Mouse (Mus musculus) right cerebral cortex, postnatal 25 days (tissue): Measurements from ENCODE around the gene Nfia.
A peak's percentile ranks its signal among the peaks of the same experiment; 100 is the strongest.

Experiments used
- DNase-seq: peaks from one replicate; pipeline ENCODE4 v3.0.0; 2022

Nfia gene

DNA sequence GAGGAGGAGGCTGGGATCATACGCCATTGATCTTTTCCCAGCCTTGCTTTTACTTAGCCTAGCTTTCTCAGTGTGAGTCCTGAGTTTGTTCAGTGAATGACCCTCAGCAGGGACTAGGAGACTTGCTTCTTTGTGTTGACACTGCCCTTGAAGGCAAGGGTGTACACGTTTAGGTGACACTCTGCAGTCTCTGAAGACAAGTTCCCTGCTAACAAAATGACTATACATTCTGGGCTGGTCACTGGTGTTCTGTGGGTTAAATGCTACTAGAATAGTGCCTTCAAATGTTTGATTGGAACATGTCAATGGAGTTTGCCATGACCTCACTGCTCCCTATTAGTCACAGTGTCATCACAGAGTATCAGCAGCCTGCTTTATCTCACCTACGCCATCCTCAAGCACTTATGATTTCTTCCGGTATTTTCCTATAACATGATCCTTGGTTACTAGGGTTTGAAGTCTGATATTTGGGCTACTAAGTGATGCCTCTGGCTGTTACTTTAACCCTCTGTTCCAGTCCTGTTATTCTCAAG lies 68.6 kb downstream of the Nfia start:
- DNase-seq, result no peak

DNA sequence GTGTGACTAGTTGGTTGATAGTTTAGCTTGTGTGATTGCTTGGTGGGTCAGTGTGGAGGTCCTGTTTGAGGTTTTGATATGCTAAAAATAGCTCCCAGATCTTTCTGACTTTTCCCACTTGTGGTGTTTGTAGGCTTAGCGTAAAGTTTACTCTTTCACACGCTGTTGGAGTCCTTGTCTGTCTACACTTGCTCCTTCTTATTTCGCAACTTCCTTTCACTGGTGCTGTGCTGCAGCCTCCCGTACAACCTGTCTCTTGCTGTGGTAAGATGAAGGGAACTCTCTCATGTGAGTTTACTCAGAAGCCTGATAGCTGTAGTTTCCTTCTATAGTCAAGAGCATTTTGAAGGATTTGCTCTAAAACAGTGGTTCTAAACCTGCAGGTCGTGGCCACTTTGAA lies 69.2 kb downstream of the Nfia start:
- no peak for DNase-seq

DNA sequence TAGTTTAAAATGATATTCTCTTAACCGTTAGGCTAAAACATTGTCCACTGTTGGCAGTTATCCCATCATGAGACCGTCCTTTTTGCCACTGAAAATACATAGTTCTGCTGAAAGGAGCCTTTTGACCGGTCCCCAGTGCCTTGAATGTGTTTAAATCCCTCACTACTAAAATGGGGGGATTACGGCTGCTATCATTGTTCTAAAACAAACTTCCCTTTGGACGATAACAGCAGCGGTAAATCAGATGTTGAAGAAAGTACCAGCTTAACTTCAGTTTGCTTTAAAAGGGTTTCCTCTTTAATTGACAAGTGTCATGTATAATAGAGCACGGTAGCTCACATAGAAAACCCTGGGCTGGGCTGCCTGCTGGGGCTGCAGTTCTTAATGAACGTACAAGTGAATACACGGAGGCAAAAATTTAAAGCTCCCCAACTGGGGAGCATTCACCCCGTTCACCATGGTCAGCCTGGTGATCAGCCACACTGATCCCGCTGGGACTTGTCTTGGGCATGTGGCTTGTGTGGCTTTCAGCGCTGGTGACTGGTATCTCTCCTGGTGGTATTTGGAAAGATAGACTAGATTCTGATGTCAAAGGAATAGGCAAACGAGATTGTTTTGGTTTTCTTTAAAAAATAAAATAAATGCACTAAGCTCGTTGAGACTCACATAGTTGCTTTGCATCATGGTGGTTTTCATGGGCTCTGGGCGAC lies 71.6 kb downstream of the Nfia start:
- no peak for DNase-seq

DNA sequence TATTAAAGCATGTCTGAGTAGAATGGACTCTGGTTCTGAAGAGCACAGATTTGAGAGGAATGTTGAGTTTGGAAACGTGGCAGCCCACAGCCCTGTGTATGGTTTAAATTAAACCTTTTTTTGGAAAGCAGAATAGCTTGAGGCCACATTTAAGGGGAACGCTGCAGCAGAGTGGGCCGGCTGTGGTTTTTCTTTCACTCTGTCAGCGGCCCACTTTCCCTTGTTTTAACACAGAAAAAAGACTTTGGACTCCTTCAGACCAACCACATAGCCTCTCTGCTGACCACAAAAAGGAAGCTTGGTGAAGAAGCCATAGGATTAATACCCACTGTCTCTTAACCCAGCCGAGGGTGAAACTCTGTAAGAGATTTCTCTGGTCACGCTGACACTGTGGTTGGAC lies 72.4 kb downstream of the Nfia start:
- DNase-seq, result no peak

- no peak for DNase-seq
Measured at GRCm38 (mm10) chr4:97847653-97848052, 75.1 kb downstream of the Nfia start.

- no peak for DNase-seq
Measured at GRCm38 (mm10) chr4:97850991-97851390, 78.5 kb downstream of the Nfia start.

DNA sequence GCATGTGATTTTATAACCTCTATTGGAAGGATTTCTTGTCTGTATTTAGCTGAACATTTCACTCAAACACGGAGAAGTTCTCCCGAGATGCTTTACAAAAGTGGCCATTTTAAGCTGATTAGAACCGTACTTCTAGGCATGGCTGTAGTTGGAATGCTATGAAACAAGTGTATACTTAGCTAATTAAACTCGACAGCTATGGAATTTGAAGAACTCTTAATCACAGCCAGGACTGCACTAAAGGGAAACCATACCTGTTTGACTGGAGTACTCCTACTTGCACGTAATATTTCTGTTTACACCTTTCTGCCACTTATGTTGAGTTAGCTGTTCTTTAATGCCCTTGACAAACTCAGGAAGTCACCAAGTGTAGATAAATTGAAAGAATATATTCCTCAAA lies 79.2 kb downstream of the Nfia start:
- no peak for DNase-seq

GRCm38 (mm10) chr4:97852626-97853025 lies 80.1 kb downstream of the Nfia start:
- no peak for DNase-seq

DNA sequence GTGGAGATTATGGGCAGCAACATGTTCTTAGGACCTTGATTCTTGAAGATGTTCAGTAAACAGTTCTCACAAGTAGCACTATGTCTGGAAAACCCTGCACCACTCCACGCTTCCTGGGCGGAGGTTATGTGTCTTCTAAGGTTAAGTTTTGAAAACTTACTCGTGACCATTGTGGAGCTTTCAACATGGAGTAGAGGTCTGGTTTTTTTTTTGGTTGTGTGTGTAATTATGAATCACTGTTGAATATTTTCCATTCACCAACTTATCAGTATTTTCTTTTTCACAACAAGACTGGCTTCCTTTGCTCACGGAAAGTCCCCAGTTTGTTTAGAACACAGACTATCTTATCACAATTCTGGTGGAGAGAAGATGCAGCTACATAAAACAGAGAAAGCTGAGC lies 82.2 kb downstream of the Nfia start:
- no peak for DNase-seq

DNA sequence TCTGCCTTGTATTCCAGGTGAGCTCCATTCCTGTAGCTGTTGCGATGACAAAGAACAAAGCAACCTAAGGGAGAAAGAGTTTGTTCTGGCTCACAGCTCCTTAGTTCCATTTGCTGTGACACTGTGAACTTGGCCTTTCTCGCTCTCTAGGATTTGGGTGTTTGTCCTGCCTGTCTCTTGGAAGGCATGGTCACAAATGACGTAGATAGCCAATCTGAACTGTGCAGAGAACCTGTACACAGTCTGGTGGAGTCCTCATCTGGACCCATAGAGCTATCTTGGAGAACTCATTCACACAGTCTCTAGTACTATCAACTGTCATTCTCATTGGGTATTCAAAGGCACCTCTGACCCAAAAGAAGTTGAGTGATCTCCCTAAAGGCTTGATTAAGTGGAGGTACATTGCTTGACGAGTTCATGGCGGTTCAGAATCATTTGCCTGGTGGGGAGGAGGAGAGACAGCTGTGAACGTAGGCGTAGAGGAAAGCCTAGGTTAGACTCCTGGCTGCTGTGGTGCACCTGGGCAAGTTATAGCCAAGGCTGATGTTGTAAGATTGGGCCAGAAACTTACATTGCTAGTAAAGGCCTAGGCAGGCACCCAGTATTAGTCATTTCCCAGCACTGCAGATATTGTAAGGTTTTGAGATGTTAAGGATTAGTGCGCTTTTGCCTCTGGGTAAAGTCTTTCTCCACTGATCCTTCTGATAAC lies 83.3 kb downstream of the Nfia start:
- no peak for DNase-seq

DNA sequence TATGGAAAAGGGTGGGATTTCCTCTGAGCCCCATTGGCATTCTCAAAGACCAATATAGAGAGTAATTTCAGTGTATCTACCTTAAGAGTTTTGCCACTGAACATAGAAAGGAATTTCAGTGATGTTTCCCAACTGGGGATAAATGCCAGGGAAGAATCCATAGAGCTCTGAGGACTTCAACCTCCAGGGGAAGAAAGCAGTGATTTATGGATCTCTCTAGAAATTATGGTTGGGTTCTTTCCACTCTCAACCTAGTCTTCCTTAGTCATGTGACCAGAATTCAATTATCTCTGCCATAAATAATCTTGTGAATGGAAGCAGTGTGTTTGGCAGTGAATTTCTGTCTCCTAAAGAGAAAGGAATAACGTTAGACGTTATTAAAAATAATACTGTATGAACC lies 85.0 kb downstream of the Nfia start:
- DNase-seq, result no peak

DNA sequence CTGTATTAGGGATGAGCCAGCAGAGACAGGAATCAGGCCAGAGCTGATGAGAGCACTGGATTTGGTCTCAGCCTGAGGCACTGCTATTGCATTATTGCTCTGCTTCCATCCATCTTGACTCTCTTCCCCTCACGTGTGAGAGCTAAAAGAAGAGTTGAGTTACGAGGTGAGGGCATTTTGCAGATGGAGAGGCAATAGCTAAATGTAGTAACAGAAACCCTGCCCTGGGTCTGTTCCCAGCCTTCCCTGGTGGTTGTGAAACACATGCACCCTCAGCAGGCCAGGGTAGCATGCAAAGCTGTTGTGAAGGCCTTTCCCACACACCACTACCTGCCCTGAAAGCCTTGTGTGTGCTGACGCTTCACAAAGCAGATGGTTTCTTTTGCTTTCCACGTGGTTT lies 86.9 kb downstream of the Nfia start:
- DNase-seq, result no peak

DNA sequence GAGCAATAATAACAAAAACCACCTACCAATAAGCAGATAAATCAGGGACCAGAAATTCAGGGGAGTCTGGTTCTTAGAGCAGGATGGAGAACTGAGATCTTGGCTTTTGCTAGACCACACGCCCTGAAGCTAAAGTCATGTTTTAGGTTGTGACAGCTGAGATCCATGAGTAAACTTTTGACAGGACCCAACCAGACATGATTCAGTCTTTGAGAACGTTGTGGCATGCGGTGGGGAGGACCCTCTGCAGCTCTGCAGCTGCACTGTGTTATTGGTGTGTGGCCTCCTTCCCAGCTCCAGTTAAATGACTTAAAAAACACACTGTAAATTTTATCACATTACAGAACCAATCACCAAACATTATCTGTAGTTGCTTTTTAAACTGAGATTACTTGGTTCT lies 87.8 kb downstream of the Nfia start:
- DNase-seq, result no peak

DNA sequence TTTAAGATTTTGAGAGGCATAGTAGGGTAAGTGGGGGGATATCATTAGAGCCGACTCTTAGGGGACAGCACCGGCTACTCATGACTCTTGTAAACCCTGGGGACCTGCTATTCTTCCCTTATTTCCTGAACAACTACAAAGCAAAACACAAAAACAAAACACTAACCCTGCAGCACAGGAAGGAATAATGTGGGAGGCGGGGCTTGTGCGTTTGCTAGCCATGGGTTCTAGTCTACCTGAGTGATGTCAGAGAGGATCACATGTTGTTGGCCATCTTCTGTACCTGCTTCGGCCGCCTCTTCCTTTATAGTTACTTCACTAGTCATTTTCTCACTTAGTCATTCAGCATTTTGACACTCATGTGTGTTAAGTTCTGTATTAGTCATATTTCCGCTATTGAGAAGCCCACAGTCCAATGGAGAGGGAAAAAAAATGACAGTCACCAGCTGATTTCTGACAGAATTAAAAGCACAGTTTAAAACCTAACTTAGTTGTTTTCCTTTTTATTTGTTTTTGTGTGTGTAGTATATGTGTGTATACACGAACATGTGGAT lies 88.3 kb downstream of the Nfia start:
- no peak for DNase-seq

DNA sequence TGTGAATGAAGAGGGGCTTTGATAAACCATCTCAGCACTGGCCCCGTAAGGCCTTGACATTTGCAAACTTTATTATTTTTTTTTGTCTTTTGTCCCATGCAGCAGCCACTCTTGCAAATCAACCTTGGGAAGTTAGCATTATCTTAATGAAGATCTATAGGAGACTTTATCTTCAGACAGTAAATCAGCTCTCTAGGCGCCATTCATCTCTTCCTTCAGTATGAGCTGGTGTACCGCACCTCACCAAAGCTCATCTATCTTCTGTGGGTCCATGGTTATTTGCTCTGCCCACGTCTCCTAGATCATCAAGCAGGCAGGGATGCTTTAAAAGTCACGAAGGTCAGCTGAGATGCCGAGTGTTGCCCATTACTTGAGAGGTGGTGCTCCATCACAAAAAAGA lies 89.8 kb downstream of the Nfia start:
- no peak for DNase-seq

DNA sequence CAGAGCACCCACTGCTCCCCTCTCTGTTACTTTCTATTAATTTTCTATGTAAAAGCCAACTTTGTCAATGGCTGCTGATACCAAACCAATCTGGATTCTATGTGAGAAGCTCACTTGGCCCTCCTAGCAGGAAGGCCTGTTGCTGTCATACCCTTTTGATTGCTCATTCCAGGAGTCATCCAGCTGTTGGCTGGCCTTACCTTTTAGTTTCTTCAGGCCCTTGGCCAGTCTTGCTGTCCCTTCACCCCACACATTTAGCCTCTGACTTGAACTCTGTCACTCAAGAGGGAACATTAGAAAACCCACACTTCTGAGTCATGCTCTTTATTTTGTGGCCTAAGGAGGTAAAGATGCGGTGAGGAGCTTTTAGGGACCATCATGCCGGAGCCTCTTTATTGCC lies 91.7 kb downstream of the Nfia start:
- no peak for DNase-seq

- DNase-seq, result no peak
Measured at GRCm38 (mm10) chr4:97865410-97865953, 92.9 kb downstream of the Nfia start.

DNA sequence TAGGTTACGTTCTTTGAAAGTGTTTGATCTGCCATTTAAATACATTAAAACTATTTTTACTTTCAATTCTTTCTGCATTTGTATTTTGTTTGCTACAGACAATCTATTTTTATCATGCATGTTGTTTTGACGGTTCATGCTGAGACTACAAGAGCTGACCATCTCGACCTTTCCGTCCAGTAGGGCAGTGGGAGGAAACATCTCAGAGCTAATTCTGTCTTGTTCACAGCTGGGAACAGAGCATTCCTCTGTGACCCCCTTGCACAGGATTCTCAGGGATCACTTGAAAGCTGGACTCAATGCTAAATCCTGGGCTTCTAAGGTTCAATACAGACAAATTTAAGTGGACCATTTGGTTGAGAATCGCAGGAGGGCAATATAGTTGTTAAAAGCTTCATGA lies 93.9 kb downstream of the Nfia start:
- no peak for DNase-seq

- DNase-seq, result no peak
Measured at GRCm38 (mm10) chr4:97868307-97868937, 95.9 kb downstream of the Nfia start.

GRCm38 (mm10) chr4:97868938-97869440 lies 96.5 kb downstream of the Nfia start:
- peak; percentile 97 for DNase-seq

GRCm38 (mm10) chr4:97869451-97869850 lies 96.9 kb downstream of the Nfia start:
- DNase-seq, result no peak

- no peak for DNase-seq
Measured at GRCm38 (mm10) chr4:97871770-97872439, 99.4 kb downstream of the Nfia start.

DNA sequence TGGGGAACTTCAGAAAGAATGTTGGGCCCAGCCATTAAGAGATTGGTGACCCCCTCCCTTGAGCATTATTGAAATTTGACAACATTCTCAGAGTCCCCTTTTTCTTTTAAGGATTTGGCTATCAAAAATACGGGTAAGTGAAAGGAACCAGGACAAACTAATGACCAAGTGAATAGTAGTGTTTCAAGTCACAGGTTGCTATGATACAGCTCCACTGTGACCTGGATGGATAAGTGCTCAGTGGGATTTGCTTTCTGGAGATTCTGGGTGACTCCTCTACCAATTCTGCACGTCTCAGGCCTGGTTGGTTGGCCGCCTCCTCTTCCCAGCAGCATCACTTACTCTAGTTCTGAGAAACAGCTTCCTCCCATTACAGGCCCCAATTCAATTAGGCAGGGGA lies 102.4 kb downstream of the Nfia start:
- DNase-seq, result no peak
